Mouse (Mus musculus): ENCODE data around the gene Hist1h2ai. TPM values are rescaled to one million over a fixed set of nuclear protein-coding genes. Genes with fewer than 3 reads are reported as not detected.
"Not testable (repeated sequence)": the region's sequence is repeated elsewhere in the genome, so short reads cannot be mapped to it uniquely, and the experiment has no call there.

Gene Hist1h2ai
- 16.6 and 22.9 TPM in 2 replicates for polyA plus RNA-seq (2016; fragmentation: Nextera tagmentation; extraction: Ambion mirVana)

- H3K9me3 ChIP-seq, H3K36me3 ChIP-seq: not testable (repeated sequence)
- under 1% methylated on average over 39 of the region's 50 CpGs for WGBS
These were observed at the start of gene Hist1h2ai, which contains the start of gene Hist1h2bl for GRCm38 (mm10) chr13:21715864-21716539. Hist1h2ai (plus strand) TSS chr13:21716422. Hist1h2bl (minus strand) TSS chr13:21716143.

GRCm38 (mm10) chr13:21677305-21677704 lies 38.9 kb upstream of the Hist1h2ai start, which contains the start of gene Olfr1360:
Olfr1360 (minus strand) TSS chr13:21677405.
- WGBS: 71% methylated on average over 2 of the region's 2 CpGs
- H3K4me1 ChIP-seq (replicated peaks): no peaks in the 10 kb centered on the region
- H3K4me3 ChIP-seq: no peak within 1 kb of the TSS
- no peak within 1 kb of the TSS for H3K27ac ChIP-seq
- DNase-seq (ENCODE audit: low spot score): no peak
- no peaks in the 10 kb centered on the region for H3K27me3 ChIP-seq (ENCODE audit: insufficient read depth, poor library complexity, severe bottlenecking)
- H3K9me3 ChIP-seq: no peaks in the 10 kb centered on the region
- H3K36me3 ChIP-seq: no peaks in the 10 kb centered on the region

More at GRCm38 (mm10) chr13:21715864-21716539, at the start of gene Hist1h2ai, which contains the start of gene Hist1h2bl:
- Histone ChIP-seq H3K4me3 (peak within 1 kb of the TSS; percentile 59), H3K27ac (peak within 1 kb of the TSS; percentile 95), H3K4me1 (replicated peaks) (peaks cover 46% of the 10 kb centered on the region)
- DNase-seq (ENCODE audit: low spot score): peak; percentile 80
- H3K27me3 ChIP-seq (ENCODE audit: insufficient read depth, poor library complexity, severe bottlenecking): not testable (repeated sequence)

GRCm38 (mm10) chr13:21697811-21698210 lies 18.4 kb upstream of the Hist1h2ai start, which contains the start of gene Olfr1359:
Olfr1359 (plus strand) TSS chr13:21698111.
- Histone ChIP-seq H3K4me1 (replicated peaks) (no peaks in the 10 kb centered on the region), H3K4me3 (no peak within 1 kb of the TSS), H3K27me3 (ENCODE audit: insufficient read depth, poor library complexity, severe bottlenecking) (no peaks in the 10 kb centered on the region), H3K27ac (no peak within 1 kb of the TSS), H3K9me3 (no peaks in the 10 kb centered on the region), H3K36me3 (no peaks in the 10 kb centered on the region)
- DNase-seq (ENCODE audit: low spot score): no peak

DNA sequence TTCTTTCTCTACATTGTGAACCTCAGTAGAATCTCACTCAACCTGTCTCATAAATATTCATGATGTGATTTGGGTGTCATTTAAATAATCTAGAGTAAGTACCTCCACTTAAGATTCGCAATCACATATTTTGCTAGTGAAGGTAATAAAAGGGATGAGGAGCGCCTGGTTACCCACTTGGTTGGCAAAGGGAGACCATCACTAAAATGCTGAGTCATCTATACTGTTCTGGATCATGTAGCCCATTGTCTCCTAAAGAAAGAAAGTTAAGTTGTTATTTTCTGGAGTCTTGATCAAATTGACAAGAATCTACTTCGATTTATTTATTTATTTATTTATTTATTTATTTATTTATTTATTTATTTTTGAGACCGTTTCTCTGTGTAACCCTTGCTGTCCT lies 9.6 kb upstream of the Hist1h2ai start:
- H3K27ac ChIP-seq: no peak overlapping the region
- no peaks in the 10 kb centered on the region for H3K36me3 ChIP-seq
- H3K9me3 ChIP-seq: no peaks in the 10 kb centered on the region
- no peak overlapping the region for H3K4me3 ChIP-seq
- DNase-seq (ENCODE audit: low spot score): no peak
- peaks cover 6% of the 10 kb centered on the region; the same call in 1 of the 2 replicates for H3K4me1 ChIP-seq (replicated peaks)
- H3K27me3 ChIP-seq (ENCODE audit: insufficient read depth, poor library complexity, severe bottlenecking): no peaks in the 10 kb centered on the region
- 75% methylated on average over 4 of the region's 4 CpGs for WGBS

DNA sequence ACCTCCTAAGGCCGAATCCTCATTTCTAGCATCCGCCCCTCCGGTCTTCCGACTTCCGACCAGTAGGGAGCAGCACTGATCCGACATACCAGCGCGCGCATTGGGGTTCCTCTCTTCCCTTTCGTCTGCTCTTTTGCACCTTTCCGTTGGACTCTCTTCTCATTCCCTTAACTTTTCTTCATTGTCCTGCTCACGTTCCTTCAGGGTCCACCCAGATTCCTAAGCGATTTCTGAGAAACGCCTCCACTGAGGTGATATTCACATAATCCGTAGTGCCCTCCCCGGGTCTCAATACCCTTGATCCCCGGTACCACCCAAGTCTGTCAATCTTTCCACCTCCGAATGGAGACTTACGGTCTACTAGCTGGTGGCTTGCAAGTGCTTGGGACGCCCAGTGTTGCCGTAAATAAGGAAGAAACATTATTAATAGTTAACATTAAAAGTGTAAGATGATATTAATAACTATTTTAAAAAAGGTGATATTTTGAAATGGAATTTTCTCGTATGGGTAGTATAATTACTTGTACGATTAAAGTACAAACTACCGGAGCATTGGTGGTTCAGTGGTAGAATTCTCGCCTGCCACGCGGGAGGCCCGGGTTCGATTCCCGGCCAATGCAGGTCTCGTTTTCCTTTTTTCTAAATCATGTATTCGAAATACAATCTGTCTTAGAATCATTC lies 6.1 kb upstream of the Hist1h2ai start:
- peak overlapping the region; percentile 63 for H3K4me3 ChIP-seq
- H3K27ac ChIP-seq: peak overlapping the region; percentile 88
- peak; percentile 89 for DNase-seq (ENCODE audit: low spot score)
- H3K9me3 ChIP-seq: no peaks in the 10 kb centered on the region
- H3K36me3 ChIP-seq: no peaks in the 10 kb centered on the region
- WGBS: under 1% methylated on average over 32 of the region's 32 CpGs
- H3K27me3 ChIP-seq (ENCODE audit: insufficient read depth, poor library complexity, severe bottlenecking): no peaks in the 10 kb centered on the region
- H3K4me1 ChIP-seq (replicated peaks): peaks cover 11% of the 10 kb centered on the region

DNA sequence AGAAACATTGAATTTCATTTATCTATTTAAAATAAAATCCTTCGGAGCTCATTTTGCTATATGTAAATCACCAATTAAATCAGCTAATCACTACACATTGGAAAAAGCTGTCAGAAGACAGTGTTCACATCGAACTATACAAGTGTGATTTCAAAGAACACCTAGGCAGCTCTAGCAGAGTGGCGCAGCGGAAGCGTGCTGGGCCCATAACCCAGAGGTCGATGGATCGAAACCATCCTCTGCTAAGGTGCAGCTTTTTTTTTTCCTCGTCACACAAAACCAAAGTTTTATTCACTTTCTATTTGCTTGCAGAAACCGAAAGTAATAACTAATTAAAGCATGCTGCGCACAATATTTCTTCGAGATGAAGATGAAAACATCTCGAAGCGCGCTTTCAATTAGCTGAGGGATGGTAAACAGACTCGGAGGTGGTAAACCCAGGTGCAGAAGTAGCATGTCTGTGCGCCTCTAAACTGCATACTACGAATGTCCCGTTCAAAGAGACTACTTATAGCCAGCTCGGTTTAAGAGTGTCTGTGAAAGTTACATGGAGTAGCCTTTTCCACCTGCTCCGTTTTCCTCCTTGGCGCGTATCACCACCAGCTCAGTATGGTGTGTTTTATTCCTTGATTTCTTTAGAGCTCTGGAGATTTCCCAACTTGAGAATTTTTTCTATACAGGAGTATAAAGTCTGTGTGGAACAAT lies 5.2 kb upstream of the Hist1h2ai start:
- Histone ChIP-seq H3K4me3 (peak overlapping the region; percentile 63), H3K4me1 (replicated peaks) (peaks cover 16% of the 10 kb centered on the region), H3K27ac (peak overlapping the region; percentile 71), H3K27me3 (ENCODE audit: insufficient read depth, poor library complexity, severe bottlenecking) (no peaks in the 10 kb centered on the region), H3K9me3 (no peaks in the 10 kb centered on the region), H3K36me3 (no peaks in the 10 kb centered on the region)
- 2% methylated on average over 22 of the region's 22 CpGs for WGBS
- DNase-seq (ENCODE audit: low spot score): peak; percentile 68

DNA sequence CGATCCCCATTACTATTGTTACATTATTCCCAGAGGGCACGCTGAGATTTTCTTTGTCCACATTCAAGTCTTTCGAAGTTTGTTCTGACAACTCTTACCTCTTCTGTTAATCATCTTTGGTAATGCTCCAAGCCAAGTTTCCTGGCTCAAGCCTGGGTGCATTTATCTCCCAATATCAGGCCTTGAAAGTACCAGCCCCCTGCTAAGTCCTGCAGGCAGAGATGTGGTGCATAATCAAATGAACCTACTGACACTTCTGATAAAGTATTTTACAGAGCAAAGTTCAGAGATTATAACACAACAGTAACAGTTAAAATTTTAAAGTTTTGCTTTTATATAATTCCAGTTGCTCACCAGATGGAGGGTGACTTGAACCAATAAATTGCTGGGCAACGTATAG lies 4.5 kb upstream of the Hist1h2ai start:
- H3K4me3 ChIP-seq: peak overlapping the region; percentile 63
- DNase-seq (ENCODE audit: low spot score): no peak
- peak overlapping the region; percentile 71; the same call in 1 of the 2 replicates for H3K27ac ChIP-seq
- H3K27me3 ChIP-seq (ENCODE audit: insufficient read depth, poor library complexity, severe bottlenecking): no peaks in the 10 kb centered on the region
- 35% methylated on average over 4 of the region's 4 CpGs for WGBS
- H3K4me1 ChIP-seq (replicated peaks): peaks cover 17% of the 10 kb centered on the region
- H3K36me3 ChIP-seq: no peaks in the 10 kb centered on the region
- H3K9me3 ChIP-seq: no peaks in the 10 kb centered on the region

GRCm38 (mm10) chr13:21714725-21715124 lies 1.5 kb upstream of the Hist1h2ai start:
- H3K36me3 ChIP-seq: no peaks in the 10 kb centered on the region
- no peaks in the 10 kb centered on the region for H3K27me3 ChIP-seq (ENCODE audit: insufficient read depth, poor library complexity, severe bottlenecking)
- peak overlapping the region; percentile 93 for H3K27ac ChIP-seq
- peaks cover 33% of the 10 kb centered on the region for H3K4me1 ChIP-seq (replicated peaks)
- DNase-seq (ENCODE audit: low spot score): peak; percentile 53
- peak overlapping the region; percentile 57 for H3K4me3 ChIP-seq
- WGBS: 3% methylated on average over 7 of the region's 7 CpGs
- no peaks in the 10 kb centered on the region for H3K9me3 ChIP-seq

- peaks cover 39% of the 10 kb centered on the region for H3K4me1 ChIP-seq (replicated peaks)
- H3K4me3 ChIP-seq: peak overlapping the region; percentile 57
- 1% methylated on average over 22 of the region's 22 CpGs for WGBS
- no peaks in the 10 kb centered on the region for H3K9me3 ChIP-seq
- H3K36me3 ChIP-seq: no peaks in the 10 kb centered on the region
- DNase-seq (ENCODE audit: low spot score): peak; percentile 44
- H3K27me3 ChIP-seq (ENCODE audit: insufficient read depth, poor library complexity, severe bottlenecking): no peaks in the 10 kb centered on the region
- peak overlapping the region; percentile 93 for H3K27ac ChIP-seq
These were observed 925 bp upstream of the Hist1h2ai start for GRCm38 (mm10) chr13:21715131-21715863.

DNA sequence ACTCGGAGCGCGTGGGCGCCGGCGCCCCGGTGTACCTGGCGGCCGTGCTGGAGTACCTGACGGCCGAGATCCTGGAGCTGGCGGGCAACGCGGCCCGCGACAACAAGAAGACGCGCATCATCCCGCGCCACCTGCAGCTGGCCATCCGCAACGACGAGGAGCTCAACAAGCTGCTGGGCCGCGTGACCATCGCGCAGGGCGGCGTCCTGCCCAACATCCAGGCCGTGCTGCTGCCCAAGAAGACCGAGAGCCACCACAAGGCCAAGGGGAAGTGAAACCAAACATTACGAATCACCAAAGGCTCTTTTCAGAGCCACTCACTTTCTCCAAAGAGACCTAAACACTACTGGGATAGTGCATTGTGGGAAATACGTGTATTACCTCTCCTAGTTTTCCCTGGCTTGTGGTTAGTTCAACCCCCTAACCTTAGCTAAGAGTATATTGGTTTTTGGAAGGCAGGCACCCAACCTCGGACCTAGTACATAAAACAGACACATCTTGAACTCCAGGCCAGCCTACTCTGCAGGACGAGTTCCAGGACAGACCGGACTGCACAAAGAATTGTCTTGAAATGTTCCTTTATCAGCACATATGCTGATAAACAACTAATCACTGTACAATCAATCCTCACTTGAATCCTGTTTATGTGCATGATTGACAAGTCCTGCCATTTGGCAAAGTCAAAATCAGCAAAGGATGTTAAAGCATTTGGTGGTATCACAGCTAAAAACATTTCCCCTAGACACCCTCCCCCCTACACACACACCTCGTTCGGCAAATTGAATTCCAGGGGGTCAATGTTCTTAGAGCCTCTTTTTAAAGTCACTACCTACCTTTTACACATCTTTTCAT lies 544 bp downstream of the Hist1h2ai start:
- Histone ChIP-seq H3K4me3 (peak overlapping the region; percentile 59), H3K27ac (peak overlapping the region; percentile 95), H3K4me1 (replicated peaks) (peaks cover 42% of the 10 kb centered on the region)
- not testable (repeated sequence) for H3K27me3 ChIP-seq (ENCODE audit: insufficient read depth, poor library complexity, severe bottlenecking); H3K9me3 ChIP-seq; H3K36me3 ChIP-seq
- WGBS: under 1% methylated on average over 16 of the region's 38 CpGs
- DNase-seq (ENCODE audit: low spot score): peak; percentile 59

DNA sequence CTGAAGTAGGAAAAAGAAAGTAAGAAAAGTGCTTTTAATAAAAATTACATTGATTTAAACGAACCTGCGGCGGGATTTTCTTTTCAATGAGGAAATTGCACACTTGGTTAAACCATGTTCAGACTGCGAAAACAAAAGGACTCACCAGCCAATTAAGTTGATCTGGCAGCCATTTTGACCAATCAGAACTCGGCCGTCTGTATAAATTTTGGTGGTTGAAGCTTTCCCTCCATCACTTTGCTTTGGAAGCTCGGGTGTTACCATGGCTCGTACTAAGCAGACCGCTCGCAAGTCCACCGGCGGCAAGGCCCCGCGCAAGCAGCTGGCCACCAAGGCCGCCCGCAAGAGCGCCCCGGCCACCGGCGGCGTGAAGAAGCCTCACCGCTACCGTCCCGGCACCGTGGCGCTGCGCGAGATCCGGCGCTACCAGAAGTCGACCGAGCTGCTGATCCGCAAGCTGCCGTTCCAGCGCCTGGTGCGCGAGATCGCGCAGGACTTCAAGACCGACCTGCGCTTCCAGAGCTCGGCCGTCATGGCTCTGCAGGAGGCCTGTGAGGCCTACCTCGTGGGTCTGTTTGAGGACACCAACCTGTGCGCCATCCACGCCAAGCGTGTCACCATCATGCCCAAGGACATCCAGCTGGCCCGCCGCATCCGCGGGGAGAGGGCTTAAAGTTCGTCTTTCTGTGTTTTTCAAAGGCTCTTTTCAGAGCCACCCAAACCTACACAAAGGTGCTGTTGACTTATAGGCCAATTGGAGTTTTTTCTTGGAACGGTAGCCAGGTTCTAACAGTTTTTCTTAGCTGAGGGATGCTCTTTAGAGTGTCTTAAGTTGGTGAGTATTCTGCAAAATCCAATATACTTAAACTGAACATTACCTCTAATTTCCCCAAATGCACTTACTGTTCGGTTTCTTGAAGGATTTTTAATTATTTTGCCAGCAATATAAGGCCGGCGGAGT lies 1.5 kb downstream of the Hist1h2ai start, which contains the start of gene Hist1h3h:
Gene Hist1h3h, plus strand, starts transcription at position 263 of the 961 bp plus-strand sequence.
- peak; percentile 87 for DNase-seq (ENCODE audit: low spot score)
- H3K4me3 ChIP-seq: peak within 1 kb of the TSS; percentile 59
- not testable (repeated sequence) for H3K9me3 ChIP-seq; H3K27me3 ChIP-seq (ENCODE audit: insufficient read depth, poor library complexity, severe bottlenecking); H3K36me3 ChIP-seq
- under 1% methylated on average over 34 of the region's 56 CpGs for WGBS
- H3K4me1 ChIP-seq (replicated peaks): peaks cover 47% of the 10 kb centered on the region
- peak within 1 kb of the TSS; percentile 96 for H3K27ac ChIP-seq

Data from hindbrain, embryonic 10.5 days (tissue).